Mouse (Mus musculus) layer of hippocampus, postnatal 14 days (tissue): ENCODE measurements around the gene Gm42715. TPM values are rescaled to one million over a fixed set of nuclear protein-coding genes. Genes with fewer than 3 reads are reported as not detected.
A peak's percentile ranks its signal among the peaks of the same experiment; 100 is the strongest.
"Not testable (repeated sequence)": the region's sequence is repeated elsewhere in the genome, so short reads cannot be mapped to it uniquely, and the experiment has no call there.

Experiments used
- DNase-seq, 2 experiments: peaks; one replicate each; pipeline ENCODE4 v3.0.0; 2021 to 2022; ENCODE audit warnings: low spot score in 2 of 2, mixed read lengths in 1 of 2
- total RNA-seq, 2 experiments: library from RNA; stranded (reverse); gene quantifications; 2 replicates each; pipeline ENCODE4 v1.2.3; 2021

Gene Gm42715
- total RNA-seq, 2 experiments from 2014 or later, result 9.8 to 11.0 TPM

DNA sequence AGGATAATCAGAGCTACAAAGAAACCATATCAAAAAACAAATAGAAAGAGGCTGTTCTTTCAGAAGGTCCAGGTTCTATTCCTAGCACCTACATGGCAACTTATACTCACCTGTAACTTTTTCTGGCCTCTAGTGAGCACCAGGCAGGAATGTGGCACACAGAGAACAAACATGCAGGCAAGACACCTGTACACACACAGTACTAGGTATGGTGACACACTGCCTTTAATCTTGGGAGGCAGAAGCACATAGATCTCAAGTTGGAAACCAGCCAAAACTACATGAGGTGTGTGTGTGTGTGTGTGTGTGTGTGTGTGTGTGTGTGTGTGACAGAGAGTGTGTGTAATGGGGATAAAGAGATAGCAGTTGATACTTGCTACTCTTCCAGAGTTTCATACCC lies 24.7 kb upstream of the Gm42715 start:
- DNase-seq, result no peak

- DNase-seq, result no peak
Observed at GRCm38 (mm10) chr7:127497382-127497781, 22.0 kb upstream of the Gm42715 start.

DNA sequence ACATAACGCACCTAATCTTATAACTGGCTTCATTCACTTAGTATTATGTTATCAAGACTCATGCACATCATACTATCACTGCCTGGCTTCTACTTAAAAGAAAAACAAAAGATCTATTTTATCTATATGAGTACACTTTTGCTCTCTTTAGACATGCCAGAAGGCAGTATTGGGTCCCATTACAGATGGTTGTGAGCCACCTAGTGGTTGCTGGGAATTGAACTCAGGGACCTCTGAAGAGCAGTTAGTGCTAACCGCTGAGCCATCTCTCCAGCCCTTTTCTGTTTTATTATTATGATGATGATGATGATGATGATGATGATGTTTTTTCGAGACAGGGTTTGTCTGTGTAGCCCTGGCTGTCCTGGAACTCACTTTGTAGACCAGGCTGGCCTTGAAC lies 21.0 kb upstream of the Gm42715 start:
- DNase-seq, result peak in 1 of 2 experiments; percentile 23

DNA sequence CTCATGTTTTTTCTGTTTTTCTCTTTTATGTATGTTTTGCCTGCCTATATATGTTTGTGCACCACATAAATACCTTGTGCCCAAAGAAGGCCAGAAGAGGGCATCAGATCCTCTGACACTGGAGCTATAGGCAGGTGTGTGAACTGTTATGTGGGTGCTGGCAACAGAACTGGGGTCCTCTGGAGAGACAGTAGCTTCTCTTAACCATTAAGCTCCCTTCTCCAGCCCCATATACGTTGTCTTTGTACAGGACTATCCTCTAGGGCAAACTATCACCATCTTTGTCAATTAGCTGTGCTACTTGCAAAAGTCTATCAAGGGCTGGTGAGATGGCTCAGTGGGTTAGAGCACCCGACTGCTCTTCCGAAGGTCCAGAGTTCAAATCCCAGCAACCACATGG lies 11.1 kb upstream of the Gm42715 start:
- no peak for DNase-seq

DNA sequence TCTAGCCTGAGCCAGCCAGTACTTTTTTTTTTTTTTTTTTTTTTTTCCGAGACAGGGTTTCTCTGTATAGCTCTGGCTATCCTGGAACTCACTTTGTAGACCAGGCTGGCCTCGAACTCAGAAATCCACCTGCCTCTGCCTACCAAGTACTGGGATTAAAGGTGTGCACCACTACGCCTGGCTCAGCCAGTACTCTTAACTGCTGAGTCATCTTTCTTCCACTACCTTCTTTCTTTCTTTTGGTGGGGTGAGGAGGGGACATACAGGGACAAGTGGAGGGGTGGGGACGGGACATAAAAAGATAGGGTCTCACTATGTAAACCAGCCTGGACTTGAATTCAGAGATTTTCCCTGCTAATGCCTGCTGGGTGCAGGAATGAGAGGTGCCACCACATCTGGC lies 9.6 kb upstream of the Gm42715 start:
- not testable (repeated sequence) for DNase-seq

DNA sequence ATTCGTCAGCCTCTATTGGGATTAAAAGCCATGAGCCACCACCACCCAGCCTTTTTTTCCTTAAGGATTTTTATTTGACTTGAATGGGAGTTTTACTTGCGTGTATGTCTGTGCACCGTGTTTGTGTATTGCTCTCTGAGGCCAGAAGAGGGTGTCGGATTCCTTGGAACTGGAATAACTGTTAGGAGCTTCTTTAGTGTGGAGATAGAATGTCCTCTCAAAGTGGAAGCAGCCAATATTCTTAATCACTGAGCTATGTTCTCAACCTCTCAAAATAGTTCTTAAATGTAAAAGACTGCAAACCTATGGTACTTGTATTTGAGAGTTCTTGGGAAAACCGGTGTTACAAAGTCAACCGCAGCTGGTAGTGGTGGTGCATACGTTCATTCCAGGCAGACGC lies 8.1 kb upstream of the Gm42715 start:
- peak in 1 of 2 experiments; percentile 32 for DNase-seq

GRCm38 (mm10) chr7:127511808-127512230 lies 7.6 kb upstream of the Gm42715 start, which contains the start of gene Srcap:
Gene Srcap (plus strand): TSS chr7:127511983.
- DNase-seq, result peak; percentile 93 to 97

- peak; percentile 83 to 88 for DNase-seq
Observed at GRCm38 (mm10) chr7:127512231-127513015, 7.0 kb upstream of the Gm42715 start.

- DNase-seq, result peak in 1 of 2 experiments; percentile 16
Observed at GRCm38 (mm10) chr7:127513016-127513390, 6.4 kb upstream of the Gm42715 start.

DNA sequence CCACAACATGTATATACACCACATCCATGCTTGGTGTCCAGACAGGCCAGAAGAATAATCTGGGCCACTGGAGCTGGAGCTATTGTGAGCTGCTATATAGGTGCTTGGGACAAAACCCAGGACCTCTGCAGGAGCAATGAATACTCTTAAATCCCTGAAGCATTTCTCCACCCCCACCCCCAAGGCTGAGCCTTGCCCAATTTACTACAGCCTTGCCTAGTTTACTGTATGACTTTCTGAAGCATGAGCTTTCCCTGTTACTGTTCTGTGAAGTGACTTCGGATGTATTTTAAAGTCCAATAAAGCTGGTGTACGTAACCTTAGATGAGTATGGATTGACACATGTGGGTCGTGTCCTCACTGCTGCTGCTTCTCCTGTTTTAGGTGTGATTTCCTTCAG lies 5.6 kb upstream of the Gm42715 start:
- no peak for DNase-seq

DNA sequence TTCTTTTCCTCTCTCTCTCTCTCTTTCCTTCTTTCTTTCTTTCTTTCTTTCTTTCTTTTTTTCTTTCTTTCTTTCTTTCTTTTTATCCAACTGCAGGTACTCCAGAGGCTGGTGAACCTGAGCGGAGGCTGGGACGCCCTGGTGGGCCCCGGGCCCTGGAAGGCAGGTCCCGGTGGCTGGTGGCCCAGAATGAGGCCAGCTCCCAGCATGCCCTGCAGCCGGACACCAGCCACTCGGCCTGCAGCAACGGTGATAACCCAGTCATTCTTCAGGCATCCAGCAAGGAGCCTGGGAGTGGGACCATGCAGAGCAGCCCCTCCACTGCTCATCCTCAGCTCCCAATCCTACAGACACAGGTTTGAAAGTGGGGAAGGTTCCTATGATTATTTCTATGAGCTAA lies 3.5 kb upstream of the Gm42715 start:
- no peak for DNase-seq

- no peak for DNase-seq
Observed at GRCm38 (mm10) chr7:127516344-127516743, 3.0 kb upstream of the Gm42715 start.

- no peak for DNase-seq
Observed at GRCm38 (mm10) chr7:127541671-127542070, 22.3 kb downstream of the Gm42715 start.

DNA sequence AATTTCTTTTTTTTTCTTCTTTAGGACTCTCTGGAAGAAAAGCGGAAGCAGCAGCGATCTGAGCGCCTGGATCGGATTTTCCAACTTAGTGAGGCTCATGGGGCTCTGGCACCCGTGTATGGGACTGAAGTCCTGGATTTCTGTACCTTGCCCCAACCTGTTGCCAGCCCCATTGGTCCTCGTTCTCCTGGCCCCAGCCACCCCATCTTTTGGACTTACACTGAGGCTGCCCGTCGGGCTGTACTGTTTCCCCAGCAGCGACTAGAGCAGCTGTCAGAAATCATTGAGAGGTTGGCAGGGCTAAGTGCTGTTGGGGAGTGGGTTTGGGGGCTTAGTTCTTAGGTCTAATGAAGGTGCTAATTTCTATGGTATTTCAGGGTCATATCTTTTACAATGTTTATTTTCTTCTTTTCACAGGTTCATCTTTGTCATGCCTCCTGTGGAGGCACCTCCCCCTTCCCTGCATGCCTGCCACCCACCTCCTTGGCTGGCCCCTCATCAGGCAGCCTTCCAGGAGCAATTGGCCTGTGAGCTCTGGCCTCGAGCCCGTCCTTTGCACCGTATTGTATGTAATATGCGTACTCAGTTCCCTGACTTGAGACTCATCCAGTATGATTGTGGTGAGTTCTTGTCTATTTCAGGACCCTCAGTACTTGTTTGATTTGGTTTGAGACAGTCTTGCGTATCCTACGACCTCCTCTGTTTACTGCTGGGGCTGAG lies 29.9 kb downstream of the Gm42715 start:
- peak in 1 of 2 experiments; percentile 43 for DNase-seq

GRCm38 (mm10) chr7:127551558-127551957 lies 32.2 kb downstream of the Gm42715 start:
- DNase-seq, result no peak

DNA sequence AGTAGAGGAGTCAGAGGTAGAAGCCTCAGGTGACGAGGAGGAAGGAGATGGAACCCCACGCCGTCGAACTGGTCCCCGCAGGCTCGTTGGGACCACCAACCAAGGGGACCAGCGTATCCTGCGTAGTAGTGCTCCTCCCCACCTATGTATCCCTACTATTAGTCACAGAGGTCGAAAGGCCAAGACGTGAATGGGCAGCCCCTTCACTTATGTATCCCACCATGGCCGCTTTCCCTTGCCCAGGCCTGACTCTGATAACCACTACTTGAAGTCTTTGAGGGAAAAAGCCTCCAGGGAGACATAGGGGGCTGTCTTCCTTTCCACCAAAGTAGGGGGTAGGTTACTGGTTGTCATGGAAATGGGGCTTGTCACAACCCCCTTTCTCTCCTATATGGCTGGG lies 41.2 kb downstream of the Gm42715 start:
- DNase-seq, result no peak

DNA sequence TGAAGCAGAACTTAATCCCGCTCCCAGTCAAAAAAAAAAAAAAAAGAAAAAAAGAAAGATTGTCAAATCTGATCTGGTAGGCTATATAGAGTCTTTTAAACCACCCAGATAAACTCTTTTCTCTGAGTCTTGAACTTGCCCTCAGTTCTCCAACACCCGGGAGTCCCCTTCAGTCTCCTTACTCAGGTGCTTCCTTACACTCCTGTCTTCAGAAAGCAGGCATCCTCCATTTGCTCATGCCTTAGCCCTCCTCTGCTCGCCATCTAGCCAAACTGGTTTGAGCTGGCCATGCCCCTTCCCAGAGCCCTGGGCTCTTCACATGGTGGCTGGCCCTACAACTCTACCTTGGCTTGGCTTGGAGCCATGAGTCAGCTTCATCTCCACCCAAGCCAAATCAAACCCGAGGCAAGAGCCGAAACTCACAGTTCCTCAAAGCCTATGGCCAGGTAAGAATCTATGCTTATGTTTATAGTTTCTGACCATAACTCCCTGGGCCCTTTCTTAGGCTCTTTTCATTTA lies 42.0 kb downstream of the Gm42715 start, which contains the start of gene Tmem265:
Gene Tmem265, plus strand, starts transcription at position 51 of the 519 bp plus-strand sequence.
- no peak for DNase-seq

- no peak for DNase-seq
Observed at GRCm38 (mm10) chr7:127564381-127565150, 45.2 kb downstream of the Gm42715 start.

DNA sequence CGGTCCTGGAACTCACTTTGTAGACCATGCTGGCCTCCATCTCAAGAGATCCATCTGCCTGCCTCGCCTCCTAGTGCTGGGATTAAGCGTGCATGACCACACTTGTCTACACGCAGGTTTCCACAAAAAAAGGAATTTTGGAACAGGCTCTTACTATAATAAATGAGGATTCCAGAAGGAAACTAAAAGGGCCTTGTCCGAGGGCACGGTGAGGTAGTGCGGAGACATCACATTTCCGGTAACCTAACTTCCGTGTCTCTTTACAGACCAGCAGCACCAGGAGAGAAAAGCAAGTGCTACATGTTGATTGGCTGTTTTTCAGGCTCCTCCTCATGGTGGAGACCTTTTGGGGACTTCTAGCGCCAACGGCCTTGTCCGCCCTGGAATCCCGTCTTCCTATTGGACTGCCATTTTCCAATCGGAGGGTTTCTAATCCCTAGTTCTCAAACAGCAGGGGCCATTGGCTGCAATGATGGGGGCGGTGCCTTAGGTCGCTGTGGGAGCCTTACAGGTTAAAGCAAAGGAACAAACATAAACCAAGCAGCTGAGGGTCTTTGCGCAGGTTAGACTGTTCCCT lies 53.6 kb downstream of the Gm42715 start, which contains the start of gene Phkg2:
Gene Phkg2, plus strand, starts transcription at position 446 of the 577 bp plus-strand sequence.
- peak; percentile 86 to 98 for DNase-seq

GRCm38 (mm10) chr7:127573503-127574008 lies 54.2 kb downstream of the Gm42715 start:
- DNase-seq, result no peak

GRCm38 (mm10) chr7:127574115-127574514 lies 54.7 kb downstream of the Gm42715 start:
- no peak for DNase-seq
